Mouse (Mus musculus) cerebellum, adult 9-10 months (tissue): ENCODE results near the gene Pla2g1b.
"Not testable (repeated sequence)": the region's sequence is repeated elsewhere in the genome, so short reads cannot be mapped to it uniquely, and the experiment has no call there.

Source experiments
- DNase-seq: peaks from one replicate; pipeline ENCODE4 v3.0.0; 2022

Gene Pla2g1b

GRCm38 (mm10) chr5:115465642-115466420, at the start of gene Pla2g1b:
Gene Pla2g1b (plus strand): TSS chr5:115466262.
- DNase-seq: no peak

- no peak for DNase-seq
These were observed 37.2 kb upstream of the Pla2g1b start for GRCm38 (mm10) chr5:115428831-115429358.

- DNase-seq: no peak
These were observed 36.5 kb upstream of the Pla2g1b start, which contains the start of gene Msi1 for GRCm38 (mm10) chr5:115429359-115430186. Gene Msi1 (plus strand): TSS chr5:115429599.

- DNase-seq: peak; percentile 23
These were observed 35.7 kb upstream of the Pla2g1b start for GRCm38 (mm10) chr5:115430187-115430960.

- peak; percentile 44 for DNase-seq
These were observed 34.8 kb upstream of the Pla2g1b start for GRCm38 (mm10) chr5:115431061-115431897.

- no peak for DNase-seq
These were observed 34.2 kb upstream of the Pla2g1b start for GRCm38 (mm10) chr5:115431898-115432259.

- DNase-seq: no peak
These were observed 33.7 kb upstream of the Pla2g1b start for GRCm38 (mm10) chr5:115432395-115432794.

GRCm38 (mm10) chr5:115433191-115433590, 32.9 kb upstream of the Pla2g1b start:
- no peak for DNase-seq

GRCm38 (mm10) chr5:115434280-115434852, 31.7 kb upstream of the Pla2g1b start:
- DNase-seq: peak; percentile 17

GRCm38 (mm10) chr5:115434853-115435754, 31.0 kb upstream of the Pla2g1b start:
- DNase-seq: peak; percentile 26

- peak; percentile 24 for DNase-seq
These were observed 30.2 kb upstream of the Pla2g1b start for GRCm38 (mm10) chr5:115435755-115436379.

- DNase-seq: peak; percentile 80
These were observed 29.5 kb upstream of the Pla2g1b start for GRCm38 (mm10) chr5:115436421-115437124.

GRCm38 (mm10) chr5:115437242-115437944, 28.7 kb upstream of the Pla2g1b start:
- no peak for DNase-seq

GRCm38 (mm10) chr5:115437945-115438315, 28.1 kb upstream of the Pla2g1b start:
- DNase-seq: no peak

- no peak for DNase-seq
These were observed 27.4 kb upstream of the Pla2g1b start for GRCm38 (mm10) chr5:115438667-115439066.

- peak; percentile 85 for DNase-seq
These were observed 24.7 kb upstream of the Pla2g1b start for GRCm38 (mm10) chr5:115441205-115441849.

- DNase-seq: not testable (repeated sequence)
These were observed 23.4 kb upstream of the Pla2g1b start for GRCm38 (mm10) chr5:115442663-115443062.

- no peak for DNase-seq
These were observed 21.9 kb upstream of the Pla2g1b start for GRCm38 (mm10) chr5:115444130-115444529.
